Mouse (Mus musculus) adrenal gland, postnatal 36 days (tissue): ENCODE data around the gene Olfr481. TPM values are rescaled to one million over a fixed set of nuclear protein-coding genes. Genes with fewer than 3 reads are reported as not detected.

Source experiments
- DNase-seq, 2 experiments: peaks; one replicate each; pipeline ENCODE4 v3.0.0; 2021; ENCODE audit warnings: mixed read lengths in 1 of 2
- long read RNA-seq, 2 experiments: library from polyadenylated mRNA; stranded (forward); transcript quantifications; one replicate each; pipeline ENCODE4 v2.0.0; 2021; ENCODE audit warnings: borderline sequencing depth in 2 of 2
- total RNA-seq, 2 experiments: library from RNA; stranded (reverse); gene quantifications; 2 replicates each; pipeline ENCODE4 v1.2.3; 2021

Gene Olfr481
- not detected for total RNA-seq
- long read RNA-seq, experiment 1 = 0 reads
- long read RNA-seq, experiment 2 = 0 reads

GRCm38 (mm10) chr7:108079555-108079954 is at the start of gene Olfr481:
Olfr481 (plus strand) TSS chr7:108079855.
- no peak for DNase-seq

- DNase-seq = no peak
Measured at GRCm38 (mm10) chr7:108033889-108034288, 45.8 kb upstream of the Olfr481 start, which contains the start of gene Olfr478. Olfr478 (minus strand) TSS chr7:108033989.

GRCm38 (mm10) chr7:108050393-108050792 is 29.3 kb upstream of the Olfr481 start, which contains the start of gene Olfr479:
Olfr479 (plus strand) TSS chr7:108050693.
- no peak for DNase-seq

- no peak for DNase-seq
Measured at GRCm38 (mm10) chr7:108067246-108067645, 12.4 kb upstream of the Olfr481 start, which contains the start of gene Olfr480. Olfr480 (minus strand) TSS chr7:108067346.

GRCm38 (mm10) chr7:108097486-108097885 is 17.8 kb downstream of the Olfr481 start, which contains the start of gene Olfr482:
Olfr482 (minus strand) TSS chr7:108097586.
- no peak for DNase-seq

- DNase-seq = no peak
Measured at GRCm38 (mm10) chr7:108100549-108100948, 20.9 kb downstream of the Olfr481 start, which contains the start of gene Olfr483. Olfr483 (plus strand) TSS chr7:108100849.

- no peak for DNase-seq
Measured at GRCm38 (mm10) chr7:108120681-108121080, 41.0 kb downstream of the Olfr481 start.

- DNase-seq = no peak
Measured at GRCm38 (mm10) chr7:108121416-108121815, 41.8 kb downstream of the Olfr481 start.

- no peak for DNase-seq
Measured at GRCm38 (mm10) chr7:108127349-108127748, 47.7 kb downstream of the Olfr481 start, which contains the start of gene Olfr484. Olfr484 (minus strand) TSS chr7:108127449.

Other genes starting within 250 kb of the Olfr481 start
- not detected for gene Olfr470, start 232.4 kb upstream of the Olfr481 start, total RNA-seq
- not detected for gene Olfr472, start 182.0 kb upstream of the Olfr481 start, total RNA-seq
- not detected for gene Olfr473, start 149.4 kb upstream of the Olfr481 start, total RNA-seq
- gene Olfr474, start 125.2 kb upstream of the Olfr481 start, total RNA-seq = not detected
- not detected for gene Olfr476, start 115.1 kb upstream of the Olfr481 start, total RNA-seq
- gene Olfr477, start 93.2 kb upstream of the Olfr481 start, total RNA-seq = not detected
- not detected for gene Olfr478, start 45.9 kb upstream of the Olfr481 start, total RNA-seq
- not detected for gene Olfr479, start 29.2 kb upstream of the Olfr481 start, total RNA-seq
- gene Olfr480, start 12.5 kb upstream of the Olfr481 start, total RNA-seq = not detected
- 1 to 10 TPM; 1.1 to 1.5 TPM for gene Olfr482, start 17.7 kb downstream of the Olfr481 start, total RNA-seq
- gene Olfr483, start 21.0 kb downstream of the Olfr481 start, total RNA-seq = not detected
- gene Olfr484, start 47.6 kb downstream of the Olfr481 start, total RNA-seq = not detected
- gene Olfr485, start 80.0 kb downstream of the Olfr481 start, total RNA-seq = not detected
- gene Olfr486, start 92.9 kb downstream of the Olfr481 start, total RNA-seq = not detected
- not detected for gene Olfr487, start 134.8 kb downstream of the Olfr481 start, total RNA-seq
- not detected for gene Olfr488, start 178.5 kb downstream of the Olfr481 start, total RNA-seq
- not detected for gene Olfr490, start 209.1 kb downstream of the Olfr481 start, total RNA-seq
- not detected for gene Olfr491, start 233.6 kb downstream of the Olfr481 start, total RNA-seq
- not detected for gene Olfr492, start 243.8 kb downstream of the Olfr481 start, total RNA-seq